Mouse (Mus musculus) cortical plate, adult 2 months (tissue): ENCODE results near the gene Nos1.

ENCODE experiments used
- CTCF ChIP-seq: fragments of 200-500 bp; IDR thresholded peaks from 2 replicates; pipeline ENCODE4 v1.5.1; 2011; ENCODE audit warnings: mild to moderate bottlenecking, control low read depth, low read length; ENCODE audit not compliant: insufficient read depth; ENCODE audit errors: extremely low read depth
- POLR2A ChIP-seq: fragments of 200-500 bp; IDR thresholded peaks from 2 replicates; pipeline ENCODE4 v1.6.1; 2011; ENCODE audit warnings: mild to moderate bottlenecking, low read length, control low read depth; ENCODE audit not compliant: insufficient read depth; ENCODE audit errors: extremely low read depth

- TF ChIP-seq CTCF = no peak
- TF ChIP-seq POLR2A = no peak
These were observed 346 bp downstream of the Nos1 start for GRCm38 (mm10) chr5:117781178-117781577.
